In genomic region chr2:103020191-103020987, GRCm38 (mm10) we compare ENCODE assay signal across 1 mouse cellular context.
TF ChIP-seq lines count a peak whose summit lies in the region.

No protein-coding gene starts in this region.

TF ChIP-seq in MEL, 35 proteins besides CTCF, POLR2A, EP300 and RAD21 (continued from another document):
- TF ChIP-seq ZMIZ1 (IDR thresholded peaks at IDR 0.05; ENCODE audit: low read depth, low read length) (no peak), MYB (IDR thresholded peaks at IDR 0.05; ENCODE audit: low read depth, low read length) (no peak), HCFC1 (IDR thresholded peaks at IDR 0.05; ENCODE audit: low read depth, low read length) (no peak), MAX (IDR thresholded peaks at IDR 0.05; ENCODE audit: low read length) (no peak), ZC3H11A (IDR thresholded peaks at IDR 0.05; ENCODE audit: low read depth, low read length) (no peak), CHD2 (IDR thresholded peaks at IDR 0.05; ENCODE audit: low read length) (no peak), GABPA (IDR thresholded peaks at IDR 0.05; ENCODE audit: low read depth, low read length) (no peak), GATA1 (IDR thresholded peaks at IDR 0.05; ENCODE audit: low read depth, low read length) (peak; percentile 93), MXI1 (IDR thresholded peaks at IDR 0.05; ENCODE audit: low read depth, low read length) (no peak), MEF2A (IDR thresholded peaks at IDR 0.05; ENCODE audit: extremely low read depth, insufficient replicate concordance, low read depth, low read length, poor library complexity, severe bottlenecking) (no peak), USF1 (IDR thresholded peaks at IDR 0.05; ENCODE audit: low read depth, low read length) (no peak), JUND (IDR thresholded peaks at IDR 0.05; ENCODE audit: low read depth, low read length) (no peak), ZKSCAN1 (IDR thresholded peaks at IDR 0.05; ENCODE audit: low read depth, low read length) (no peak), NELFE (IDR thresholded peaks at IDR 0.05; ENCODE audit: low read depth, low read length) (no peak), TBP (IDR thresholded peaks at IDR 0.05; ENCODE audit: low read depth, low read length) (no peak), POLR2AphosphoS2 (IDR thresholded peaks at IDR 0.05; ENCODE audit: low read length) (no peak)
